Mouse (Mus musculus): ENCODE data around the gene Txndc16. TPM values are rescaled to one million over a fixed set of nuclear protein-coding genes. Genes with fewer than 3 reads are reported as not detected.

Gene Txndc16
- polyA plus RNA-seq, 1 experiment from 2014 or later = 9.4 TPM

DNA sequence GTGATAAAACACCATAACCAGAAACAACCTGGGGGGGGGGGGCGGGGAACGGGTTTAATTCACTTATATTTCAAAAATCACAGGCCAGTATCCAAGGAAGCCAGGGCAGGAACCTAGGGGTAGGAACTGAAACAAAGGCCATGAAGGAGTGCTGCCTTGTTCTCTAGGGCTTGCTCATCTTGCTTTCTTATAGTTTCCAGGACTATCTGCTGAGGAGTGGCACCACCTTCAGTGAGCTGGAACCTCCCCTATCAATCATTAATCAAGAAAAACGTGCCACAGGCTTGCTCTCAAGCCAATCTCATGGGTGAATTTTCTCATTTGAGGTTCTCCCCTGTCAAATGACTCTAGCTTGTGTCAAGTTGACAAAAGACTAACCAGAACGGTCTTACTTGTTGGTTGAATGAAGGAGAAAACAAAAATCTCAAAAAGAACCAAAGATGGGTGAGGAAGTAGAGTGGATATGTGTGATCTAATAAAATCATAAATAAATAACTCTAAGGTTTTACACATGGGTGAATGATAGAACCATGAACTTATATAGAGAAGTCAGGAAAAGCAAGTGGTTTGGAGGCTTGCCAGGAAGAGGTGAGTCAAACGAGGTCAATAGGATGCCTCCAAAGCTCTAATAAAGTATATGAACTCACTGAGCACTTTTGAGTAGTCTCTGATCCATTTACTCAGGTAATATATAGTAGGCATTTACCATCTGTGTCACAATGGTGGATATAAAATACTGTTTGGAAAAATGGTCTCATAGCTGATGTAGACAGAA is 134.3 kb downstream of the Txndc16 start:
- no peaks in the 10 kb centered on the region for H3K27me3 ChIP-seq (replicated peaks; ENCODE audit: insufficient read depth, low read length)
- no peaks in the 10 kb centered on the region for H3K9me3 ChIP-seq (ENCODE audit: low read length)
- no peak overlapping the region for H3K4me3 ChIP-seq (ENCODE audit: low read depth, low read length)
- DNase-seq (ENCODE audit: low spot score) = no peak
- H3K4me2 ChIP-seq (replicated peaks; ENCODE audit: low read depth, low read length) = no peak overlapping the region
- TF ChIP-seq EP300 (IDR thresholded peaks at IDR 0.05) = no peak
- TF ChIP-seq CTCF (IDR thresholded peaks at IDR 0.05) = no peak
- H3K27ac ChIP-seq (ENCODE audit: low read length) = no peak overlapping the region
- H3K4me1 ChIP-seq (ENCODE audit: insufficient read depth, low read depth, low read length) = 0 out of 2 replicates have a peak, but pooled peaks cover 3% of the 10 kb centered on the region
- no peaks in the 10 kb centered on the region for H3K36me3 ChIP-seq (ENCODE audit: insufficient read depth, low read length)
- H3K9ac ChIP-seq (replicated peaks; ENCODE audit: low read depth) = no peak overlapping the region
- ATAC-seq = no peak
- 68% methylated on average over 5 of the region's 5 CpGs for WGBS

DNA sequence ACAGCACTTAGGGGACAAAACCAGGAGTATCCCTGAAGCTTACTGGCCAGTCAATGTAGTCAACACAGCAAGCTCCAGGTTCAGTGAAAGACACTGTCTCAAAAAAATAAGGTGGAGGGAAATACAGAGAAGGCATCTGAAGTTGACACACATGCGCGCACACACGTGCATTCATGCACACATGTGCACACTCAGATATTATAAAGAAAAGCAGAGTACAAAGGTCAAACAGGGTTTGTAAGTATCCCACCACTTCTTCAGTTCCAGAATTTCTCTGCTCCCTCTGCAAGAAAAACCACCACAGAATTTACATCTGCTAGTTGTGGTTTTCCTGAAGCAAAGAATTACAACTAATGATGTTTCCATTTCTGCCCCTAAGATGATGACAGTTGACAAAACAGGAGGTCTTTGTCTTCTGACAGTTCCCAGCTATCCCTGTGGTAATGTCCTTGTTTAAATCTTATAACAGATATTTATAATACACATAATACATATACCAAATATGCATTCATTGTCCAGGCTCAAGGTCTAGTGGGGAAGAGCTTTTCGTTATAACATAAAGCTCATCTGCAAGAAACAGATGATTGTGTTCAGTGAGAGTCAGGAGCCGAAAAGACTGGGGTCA is 135.4 kb downstream of the Txndc16 start:
- Histone ChIP-seq H3K9me3 (ENCODE audit: low read length) (no peaks in the 10 kb centered on the region), H3K36me3 (ENCODE audit: insufficient read depth, low read length) (no peaks in the 10 kb centered on the region), H3K27ac (ENCODE audit: low read length) (no peak overlapping the region), H3K9ac (replicated peaks; ENCODE audit: low read depth) (no peak overlapping the region), H3K4me2 (replicated peaks; ENCODE audit: low read depth, low read length) (no peak overlapping the region), H3K27me3 (replicated peaks; ENCODE audit: insufficient read depth, low read length) (no peaks in the 10 kb centered on the region), H3K4me3 (ENCODE audit: low read depth, low read length) (no peak overlapping the region), H3K4me1 (ENCODE audit: insufficient read depth, low read depth, low read length) (0 out of 2 replicates have a peak, but pooled peaks cover 3% of the 10 kb centered on the region)
- DNase-seq (ENCODE audit: low spot score) = peak; percentile 61
- ATAC-seq = peak; percentile 58
- TF ChIP-seq EP300 (IDR thresholded peaks at IDR 0.05) (0 out of 2 replicates have a peak, but pooled peaks have one; percentile 22), CTCF (IDR thresholded peaks at IDR 0.05) (no peak)
- WGBS = 70% methylated on average over 5 of the region's 5 CpGs

GRCm38 (mm10) chr14:45083540-45083939 is 136.6 kb downstream of the Txndc16 start:
- Histone ChIP-seq H3K4me1 (ENCODE audit: insufficient read depth, low read depth, low read length) (0 out of 2 replicates have a peak, but pooled peaks cover 3% of the 10 kb centered on the region), H3K9me3 (ENCODE audit: low read length) (no peaks in the 10 kb centered on the region), H3K27ac (ENCODE audit: low read length) (no peak overlapping the region), H3K4me2 (replicated peaks; ENCODE audit: low read depth, low read length) (no peak overlapping the region), H3K27me3 (replicated peaks; ENCODE audit: insufficient read depth, low read length) (no peaks in the 10 kb centered on the region), H3K9ac (replicated peaks; ENCODE audit: low read depth) (no peak overlapping the region), H3K36me3 (ENCODE audit: insufficient read depth, low read length) (no peaks in the 10 kb centered on the region), H3K4me3 (ENCODE audit: low read depth, low read length) (no peak overlapping the region)
- DNase-seq (ENCODE audit: low spot score) = no peak
- no peak; the same call in 1 of the 2 replicates for ATAC-seq
- no peak for TF ChIP-seq EP300 (IDR thresholded peaks at IDR 0.05)
- no peak for TF ChIP-seq CTCF (IDR thresholded peaks at IDR 0.05)
- 51% methylated on average over 4 of the region's 4 CpGs for WGBS

Other genes starting within 250 kb of the Txndc16 start
- gene Ptger2, start 232.1 kb downstream of the Txndc16 start, polyA plus RNA-seq (2015; fragmentation: Nextera tagmentation; extraction: Ambion mirVana) = 13.6 and 13.9 TPM in 2 replicates
- gene Gpr137c, start 611 bp downstream of the Txndc16 start, polyA plus RNA-seq (2015; fragmentation: Nextera tagmentation; extraction: Ambion mirVana) = 1.8 and 2.0 TPM in 2 replicates
- gene Ero1l, start 98.4 kb upstream of the Txndc16 start, polyA plus RNA-seq (2015; fragmentation: Nextera tagmentation; extraction: Ambion mirVana) = 24.5 and 24.9 TPM in 2 replicates
- 82.1 and 94.4 TPM in 2 replicates for gene Psmc6, start 109.5 kb upstream of the Txndc16 start, polyA plus RNA-seq (2015; fragmentation: Nextera tagmentation; extraction: Ambion mirVana)
- gene Styx, start 130.8 kb upstream of the Txndc16 start, polyA plus RNA-seq (2015; fragmentation: Nextera tagmentation; extraction: Ambion mirVana) = 75.1 and 79.7 TPM in 2 replicates
- gene Gnpnat1, start 184.6 kb upstream of the Txndc16 start, polyA plus RNA-seq (2015; fragmentation: Nextera tagmentation; extraction: Ambion mirVana) = 32.2 and 33.9 TPM in 2 replicates

Measured in lung, postnatal 0 days (tissue).